Mouse (Mus musculus) lung, adult 2 months (tissue): Measurements from ENCODE around the gene Comt.

ENCODE experiments used
- CTCF ChIP-seq: fragments of 200-500 bp; IDR thresholded peaks from 2 replicates; pipeline ENCODE4 v1.5.1; 2011; ENCODE audit warnings: mild to moderate bottlenecking, low read length, control low read depth; ENCODE audit not compliant: insufficient read depth
- POLR2A ChIP-seq: fragments of 200-500 bp; IDR thresholded peaks from 2 replicates; pipeline ENCODE4 v1.6.1; 2011; ENCODE audit warnings: low read depth, mild to moderate bottlenecking, control low read depth, low read length, borderline replicate concordance; ENCODE audit errors: extremely low read depth

GRCm38 (mm10) chr16:18381621-18382258 lies 44.9 kb downstream of the Comt start:
- TF ChIP-seq CTCF (no peak), POLR2A (no peak)
